Mouse (Mus musculus) forelimb bud, embryonic 11.5 days (tissue): ENCODE data around the gene BC029722.

Experiments used
- DNase-seq: peaks from one replicate; pipeline ENCODE4 v3.0.0-alpha.2; 2012; ENCODE audit warnings: low read depth, low spot score

Gene BC029722

DNA sequence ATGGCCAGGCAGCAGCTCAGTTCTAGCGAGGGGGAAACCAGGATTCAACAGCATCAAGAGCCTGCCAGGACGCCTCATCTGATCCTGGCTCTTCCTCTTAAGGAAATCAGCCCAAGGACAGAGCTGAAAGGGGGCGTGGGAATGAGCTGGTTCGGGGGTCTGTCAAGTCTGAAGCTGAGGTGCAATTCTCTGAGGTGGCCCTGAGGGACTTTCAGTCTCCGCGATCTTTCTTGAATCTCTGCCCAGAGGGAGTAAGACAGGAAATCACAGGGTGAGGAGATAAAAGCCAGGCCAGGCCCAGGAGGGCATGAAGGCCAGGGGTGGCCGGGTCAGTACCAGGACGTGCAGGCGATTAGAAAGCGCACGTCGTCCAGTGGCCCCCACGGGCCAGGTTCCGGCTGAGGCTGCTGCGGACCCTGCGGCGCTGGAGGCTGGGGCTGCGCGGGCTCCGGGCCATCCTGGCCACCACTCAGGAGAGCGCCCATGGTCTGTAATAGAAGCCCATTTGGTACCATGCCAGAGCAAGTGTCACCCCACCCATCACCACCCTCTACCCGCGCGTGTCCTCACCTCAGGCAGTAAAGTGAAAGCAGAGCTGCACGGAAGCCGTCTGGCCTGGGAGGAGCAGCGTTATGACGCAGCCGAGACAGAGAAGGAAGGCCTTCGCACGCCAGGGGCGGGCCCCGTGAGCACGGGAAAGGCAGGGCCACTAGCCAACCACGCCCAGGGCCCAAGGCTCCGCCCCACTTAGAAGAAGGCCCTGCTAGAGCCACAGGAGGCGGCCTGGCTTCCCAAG is 432 bp downstream of the BC029722 start:
- DNase-seq = peak; percentile 82

DNA sequence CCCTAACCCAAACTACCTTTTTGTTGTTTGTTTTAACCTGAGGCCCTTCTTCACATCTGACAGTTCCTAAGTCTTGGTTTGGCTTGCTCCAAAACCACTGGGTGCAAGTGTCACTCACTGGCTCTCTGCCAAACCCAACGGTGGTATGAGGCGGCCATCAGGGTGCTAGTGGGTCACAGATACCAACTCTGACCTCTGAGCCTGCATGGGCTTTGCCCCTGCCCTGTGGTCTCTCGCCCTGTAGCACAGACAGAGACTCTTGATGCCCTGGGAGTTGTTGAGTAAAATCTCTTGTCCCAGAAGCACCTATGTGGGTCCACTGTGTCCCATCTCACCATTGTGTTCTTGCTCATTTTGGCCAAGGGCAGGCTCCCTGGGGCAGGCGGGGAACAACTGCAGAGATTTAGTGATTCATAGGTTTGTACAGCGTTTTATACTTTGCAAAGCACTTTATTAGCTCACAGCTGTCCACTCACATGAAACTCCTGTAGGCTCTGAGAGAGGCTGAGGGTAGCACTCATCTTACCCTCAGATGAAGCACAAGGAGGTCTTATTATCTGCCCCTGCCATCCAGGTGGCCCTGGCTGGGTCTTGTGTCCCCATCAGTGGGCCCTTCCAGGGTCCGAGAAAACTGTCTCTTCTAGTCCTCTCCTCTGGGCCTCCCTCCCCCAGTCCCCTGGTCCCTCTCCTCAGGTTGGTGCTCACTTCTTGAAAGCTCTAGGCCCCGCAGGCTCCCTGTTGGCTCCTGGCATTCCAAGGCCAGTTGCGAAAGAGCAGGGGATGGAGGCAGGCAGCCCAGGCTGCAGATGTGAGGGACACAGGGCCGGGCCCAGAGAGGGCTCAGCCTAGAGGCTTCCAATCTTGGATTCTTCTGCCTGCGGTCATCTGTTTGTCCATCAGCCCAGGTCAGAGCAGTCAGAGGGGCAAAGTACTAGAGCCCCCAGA is 1.7 kb downstream of the BC029722 start:
- DNase-seq = no peak

DNA sequence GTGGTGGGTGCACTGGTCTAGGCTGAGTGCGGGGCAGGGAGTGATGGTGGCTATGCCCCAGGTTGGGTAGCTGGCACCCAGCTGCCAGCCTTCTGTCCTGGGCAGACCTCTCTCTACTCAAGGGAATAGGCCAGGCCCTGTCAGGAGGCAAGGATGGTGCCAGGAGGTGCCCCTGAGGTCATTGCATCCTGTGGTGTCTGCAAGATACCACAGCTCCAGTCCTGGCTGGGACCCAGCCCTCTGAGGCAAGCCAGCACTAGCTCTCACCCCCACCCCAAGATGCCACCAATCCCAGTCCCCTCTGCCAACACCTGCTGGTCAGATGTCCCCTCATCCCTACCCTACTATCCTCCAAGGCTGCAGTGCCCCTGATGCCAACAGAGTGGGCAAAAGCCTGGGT is 3.0 kb downstream of the BC029722 start:
- DNase-seq = no peak

DNA sequence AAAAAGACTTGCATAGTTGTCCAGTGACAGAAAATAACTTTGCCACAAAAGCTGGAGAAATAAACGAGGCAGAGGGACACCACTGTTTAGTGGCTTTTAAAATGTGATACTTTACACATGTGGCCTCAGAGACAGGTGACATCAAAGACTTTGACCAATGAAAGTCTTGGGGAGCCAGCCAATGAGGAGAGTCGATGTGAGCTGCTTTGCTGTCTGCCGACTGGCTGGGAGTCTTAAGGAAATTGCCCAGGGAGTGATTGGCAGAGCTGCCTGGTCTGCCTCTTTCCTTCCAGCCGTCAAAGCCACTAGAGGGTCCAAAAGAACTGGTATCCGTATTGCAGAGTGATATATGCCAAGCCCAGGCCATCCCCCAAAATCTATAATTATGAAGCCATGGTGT is 4.4 kb downstream of the BC029722 start:
- DNase-seq = no peak

DNA sequence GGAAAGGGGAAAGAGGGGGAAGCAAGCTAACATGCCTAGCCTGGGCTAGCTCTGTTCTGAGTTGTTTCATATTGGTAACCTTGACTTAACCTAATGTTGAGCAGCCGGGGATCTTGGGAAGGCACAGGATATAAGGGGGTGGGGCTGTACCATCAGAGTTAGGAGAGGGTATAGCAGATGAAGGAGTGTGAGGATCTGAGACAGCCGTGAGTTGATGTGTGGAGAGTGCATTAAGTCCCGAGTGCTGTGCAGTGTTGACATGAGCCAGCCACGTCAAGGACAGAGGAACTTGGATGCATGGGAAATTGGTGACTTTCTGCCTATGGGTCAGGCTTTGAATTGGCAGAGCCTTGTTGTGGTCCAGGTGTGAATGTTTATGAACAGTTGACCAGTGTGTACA is 6.6 kb downstream of the BC029722 start:
- no peak for DNase-seq

DNA sequence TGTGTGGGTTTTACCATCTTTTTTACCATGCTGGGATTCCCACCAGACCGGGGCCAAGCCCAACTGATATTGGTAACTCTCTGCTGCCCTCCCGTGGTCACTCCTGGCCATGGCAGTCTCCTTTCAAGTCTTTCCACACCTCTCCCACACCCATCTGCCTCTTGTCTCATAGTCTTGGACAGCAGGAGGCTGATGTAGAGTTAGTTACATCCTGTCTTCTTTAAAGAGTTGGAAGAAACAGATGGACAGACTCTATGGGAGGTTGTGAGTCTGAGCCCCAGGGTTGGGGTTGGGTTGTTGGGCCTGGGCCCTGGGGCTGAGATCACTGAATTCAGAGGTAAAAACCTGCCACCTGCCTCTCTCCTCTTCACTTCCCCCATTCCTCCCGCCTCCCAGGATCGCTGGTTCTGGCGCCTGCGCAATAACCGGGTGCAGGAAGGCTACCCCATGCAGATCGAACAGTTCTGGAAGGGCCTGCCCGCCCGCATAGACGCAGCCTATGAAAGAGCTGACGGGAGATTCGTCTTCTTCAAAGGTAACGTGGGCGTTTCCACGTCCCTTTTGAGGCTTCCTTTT is 7.3 kb downstream of the BC029722 start:
- DNase-seq = peak; percentile 74

DNA sequence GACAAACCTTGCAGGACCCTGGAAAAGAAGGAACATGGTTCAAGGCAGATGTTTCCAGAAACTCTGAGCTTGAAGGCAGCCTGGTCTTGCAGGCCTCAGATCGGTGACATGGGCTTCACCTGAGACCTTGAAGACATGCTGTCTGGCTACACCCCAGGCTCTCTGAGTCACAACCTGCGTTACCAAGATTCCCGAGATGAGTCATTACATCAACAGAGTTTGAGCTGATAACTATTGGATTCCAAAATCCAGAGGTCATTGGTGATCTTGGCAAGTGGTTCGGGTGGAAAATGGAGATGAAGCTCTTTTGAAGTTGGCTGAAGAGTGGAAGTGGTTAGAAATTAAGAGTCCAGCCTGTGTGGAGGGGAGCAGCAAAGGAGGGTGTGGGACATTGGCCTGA is 9.6 kb downstream of the BC029722 start:
- no peak for DNase-seq

DNA sequence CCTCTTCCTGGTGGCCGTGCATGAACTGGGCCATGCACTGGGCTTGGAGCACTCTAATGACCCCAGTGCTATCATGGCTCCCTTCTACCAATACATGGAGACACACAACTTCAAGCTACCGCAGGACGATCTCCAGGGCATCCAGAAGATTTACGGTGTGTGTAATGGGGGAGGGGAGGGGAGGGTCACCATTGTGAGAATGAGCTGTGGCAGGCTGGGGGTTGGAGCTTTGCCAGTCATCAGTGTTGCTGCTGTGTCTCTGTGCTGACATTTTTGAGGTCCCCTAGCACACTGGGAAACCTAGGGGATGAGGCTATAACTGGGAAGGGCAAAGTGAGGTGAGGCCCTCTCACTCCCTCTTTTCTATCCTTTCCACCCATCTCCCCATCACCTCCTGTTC is 11.8 kb downstream of the BC029722 start:
- no peak for DNase-seq

DNA sequence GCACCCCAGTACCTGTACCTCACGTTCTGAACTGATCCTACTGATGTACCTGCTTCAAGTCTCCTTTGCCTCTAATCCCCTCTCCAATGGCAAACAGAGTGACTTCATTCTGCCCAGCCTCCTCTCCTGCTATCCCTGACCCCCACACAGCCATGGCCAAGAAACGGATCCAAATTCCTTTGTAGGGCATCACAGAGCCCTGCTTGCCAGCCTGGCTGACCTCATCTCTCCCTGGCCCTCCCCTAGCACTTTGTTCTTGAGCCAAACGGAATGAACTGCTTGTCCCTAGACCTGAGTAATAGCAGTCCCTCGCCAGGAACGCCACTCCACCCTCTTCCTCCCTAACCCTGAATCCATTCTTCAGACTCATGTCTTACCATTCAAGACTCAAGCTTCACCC is 12.7 kb downstream of the BC029722 start:
- DNase-seq = no peak

DNA sequence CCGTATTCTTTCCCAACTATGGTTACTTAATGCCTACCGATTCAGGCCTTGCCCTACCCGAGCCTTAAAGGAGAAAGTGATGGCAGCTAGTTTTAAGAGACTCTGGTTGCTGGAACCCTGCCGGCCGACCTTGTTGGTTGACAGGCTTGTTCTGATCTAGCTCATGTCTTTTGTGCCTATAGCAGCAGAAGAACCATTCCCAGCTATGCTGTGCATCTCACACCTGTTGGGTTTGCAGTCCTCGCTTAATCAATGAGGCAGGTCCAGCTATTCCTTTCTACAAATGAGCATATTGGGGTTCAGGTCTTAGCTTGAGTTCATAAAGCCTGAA is 13.3 kb downstream of the BC029722 start:
- DNase-seq = no peak

DNA sequence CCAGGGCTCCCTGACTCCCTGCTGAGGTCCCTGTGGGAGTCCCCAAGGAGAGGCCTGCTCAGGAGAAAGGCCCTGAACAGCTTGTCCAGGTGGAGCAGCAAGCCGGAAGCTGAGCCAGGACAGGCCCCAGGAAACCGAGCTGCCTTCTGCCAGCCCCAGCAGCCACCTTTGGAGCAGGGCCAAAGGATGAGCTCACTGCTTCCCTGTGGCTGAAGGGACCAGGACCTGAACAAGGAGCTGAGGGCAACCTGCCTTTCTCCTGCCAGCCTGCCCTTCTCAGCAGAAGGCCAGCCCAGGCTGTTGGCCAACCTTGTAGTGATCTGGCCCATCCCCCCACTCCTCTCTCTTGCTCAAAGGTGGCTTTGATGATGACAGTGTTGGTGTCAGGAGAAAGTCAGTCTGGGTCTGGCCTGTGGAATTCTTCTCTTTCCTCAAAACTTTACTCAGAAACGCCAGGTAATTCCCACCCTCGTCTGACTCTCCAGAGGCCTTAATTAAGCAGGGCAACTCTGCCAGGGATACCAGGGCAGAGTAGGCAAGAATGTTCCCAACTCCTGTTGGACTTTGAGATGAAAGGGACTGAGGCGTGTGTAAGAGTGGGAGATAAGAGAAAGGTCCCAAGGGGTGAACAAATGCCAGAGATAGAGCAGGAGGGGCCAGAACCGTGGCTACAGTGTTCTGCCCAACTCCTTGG is 13.8 kb downstream of the BC029722 start:
- no peak for DNase-seq

DNA sequence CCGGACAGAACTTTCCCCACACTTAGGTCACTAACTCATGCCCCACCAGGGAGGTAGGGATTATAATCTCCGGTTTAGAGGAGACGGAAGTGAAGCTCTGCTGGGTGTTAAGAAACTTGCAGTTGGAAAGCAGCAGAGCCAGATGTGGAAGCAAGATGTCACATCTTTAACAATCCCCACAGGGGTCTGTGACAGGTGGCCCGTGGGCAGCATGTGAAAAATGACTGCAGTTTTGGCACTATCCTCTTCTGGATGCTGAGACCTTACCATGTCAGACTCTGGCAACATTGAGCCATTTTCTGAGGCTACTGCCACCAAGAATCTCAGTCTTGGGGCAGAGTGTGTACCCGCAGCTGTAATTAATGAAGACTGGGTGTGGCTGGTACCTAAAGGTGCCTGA is 15.2 kb downstream of the BC029722 start:
- DNase-seq = no peak

DNA sequence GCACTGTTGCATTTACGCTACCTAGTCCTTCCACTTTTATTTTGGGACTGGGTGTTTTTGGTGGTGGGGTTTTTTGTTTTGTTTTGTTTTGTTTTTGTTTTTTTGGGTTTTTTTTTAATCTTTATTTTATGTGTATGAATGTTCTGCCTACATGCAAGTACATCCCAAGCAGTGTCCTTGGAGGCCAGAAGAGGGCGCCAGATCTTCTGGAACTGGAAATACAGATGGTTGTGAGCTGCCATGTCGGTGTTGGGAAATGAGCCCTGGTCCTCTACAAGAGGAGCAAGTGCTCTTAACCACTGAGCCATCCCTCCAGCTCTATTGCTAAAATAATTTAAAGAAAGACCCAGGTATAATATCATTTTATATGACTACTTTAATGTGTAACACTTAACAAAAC is 16.5 kb downstream of the BC029722 start:
- no peak for DNase-seq

DNA sequence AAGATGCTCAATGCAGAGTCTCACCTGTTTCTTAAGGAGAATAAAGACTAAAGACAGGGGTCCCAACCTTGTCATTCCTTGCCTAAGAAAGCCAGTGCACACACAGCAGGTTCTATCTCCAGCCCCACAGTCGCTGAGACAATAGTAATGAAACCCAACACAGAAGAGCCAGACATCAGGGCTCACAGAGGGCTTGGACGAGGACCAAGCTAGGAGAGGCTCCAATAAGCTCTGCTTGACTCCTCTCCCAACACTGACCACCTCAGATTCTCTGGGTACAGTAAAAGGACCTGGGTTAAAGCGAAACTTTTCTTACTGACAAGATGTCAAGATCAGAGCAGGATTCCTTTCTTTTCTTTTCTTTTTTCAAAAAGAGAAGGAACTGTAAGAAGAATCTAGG is 20.6 kb downstream of the BC029722 start:
- DNase-seq = no peak

DNA sequence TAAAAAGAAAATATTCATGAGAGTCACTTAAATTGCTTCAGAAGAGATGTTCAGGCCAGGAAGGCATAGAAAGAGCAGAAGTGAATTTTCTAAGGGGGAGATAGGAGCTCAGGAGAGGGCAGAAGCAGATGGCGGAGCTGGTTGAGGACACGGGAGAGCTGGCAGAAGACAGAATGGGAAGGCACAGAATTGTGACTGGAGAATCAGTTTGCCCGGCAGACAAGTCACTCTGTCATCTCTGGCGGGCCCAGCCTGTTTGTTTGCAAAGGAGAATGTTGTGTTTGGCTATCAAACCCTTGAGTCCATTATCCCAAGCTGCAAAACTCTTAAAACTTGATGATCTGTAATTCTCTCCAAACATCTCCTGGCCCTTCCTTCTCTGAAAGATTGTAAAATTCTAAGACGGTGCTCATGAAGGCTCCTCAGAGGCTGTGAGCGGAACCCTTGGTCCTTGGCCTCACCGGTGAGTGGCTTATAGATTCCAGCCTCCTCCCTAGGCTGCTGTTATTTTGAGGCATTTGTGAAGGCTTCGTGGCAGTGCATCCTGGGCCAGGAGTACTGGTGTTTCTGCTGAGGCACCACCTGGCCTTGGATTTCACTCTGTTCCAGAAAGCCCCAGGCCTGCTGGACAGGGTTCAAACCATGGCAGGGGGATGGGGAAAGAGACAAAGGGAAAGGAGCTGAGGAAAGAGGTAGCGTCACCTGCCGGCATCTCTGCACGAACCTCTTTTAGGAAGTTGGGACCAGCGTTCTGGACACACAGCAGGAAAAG is 24.4 kb downstream of the BC029722 start:
- no peak for DNase-seq

DNA sequence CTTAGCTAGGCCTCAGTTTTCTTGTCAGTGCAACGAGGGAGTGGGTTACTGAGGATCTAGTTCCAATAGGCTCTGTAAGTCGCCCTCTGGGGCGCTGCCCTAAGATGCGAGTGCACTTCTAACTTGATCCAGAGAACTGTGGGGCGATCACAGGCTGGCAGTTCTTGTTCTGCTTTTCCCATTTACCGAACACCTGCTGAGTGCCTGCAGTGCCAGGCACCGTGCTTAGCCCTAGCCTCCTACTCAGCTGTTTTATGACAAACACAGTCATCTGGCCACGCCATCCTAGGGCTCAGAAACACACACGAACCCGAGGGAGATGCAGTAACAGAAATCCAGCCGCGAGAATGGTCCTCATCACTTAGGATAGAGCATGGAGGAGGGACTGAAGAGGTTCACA is 26.3 kb downstream of the BC029722 start:
- DNase-seq = no peak

DNA sequence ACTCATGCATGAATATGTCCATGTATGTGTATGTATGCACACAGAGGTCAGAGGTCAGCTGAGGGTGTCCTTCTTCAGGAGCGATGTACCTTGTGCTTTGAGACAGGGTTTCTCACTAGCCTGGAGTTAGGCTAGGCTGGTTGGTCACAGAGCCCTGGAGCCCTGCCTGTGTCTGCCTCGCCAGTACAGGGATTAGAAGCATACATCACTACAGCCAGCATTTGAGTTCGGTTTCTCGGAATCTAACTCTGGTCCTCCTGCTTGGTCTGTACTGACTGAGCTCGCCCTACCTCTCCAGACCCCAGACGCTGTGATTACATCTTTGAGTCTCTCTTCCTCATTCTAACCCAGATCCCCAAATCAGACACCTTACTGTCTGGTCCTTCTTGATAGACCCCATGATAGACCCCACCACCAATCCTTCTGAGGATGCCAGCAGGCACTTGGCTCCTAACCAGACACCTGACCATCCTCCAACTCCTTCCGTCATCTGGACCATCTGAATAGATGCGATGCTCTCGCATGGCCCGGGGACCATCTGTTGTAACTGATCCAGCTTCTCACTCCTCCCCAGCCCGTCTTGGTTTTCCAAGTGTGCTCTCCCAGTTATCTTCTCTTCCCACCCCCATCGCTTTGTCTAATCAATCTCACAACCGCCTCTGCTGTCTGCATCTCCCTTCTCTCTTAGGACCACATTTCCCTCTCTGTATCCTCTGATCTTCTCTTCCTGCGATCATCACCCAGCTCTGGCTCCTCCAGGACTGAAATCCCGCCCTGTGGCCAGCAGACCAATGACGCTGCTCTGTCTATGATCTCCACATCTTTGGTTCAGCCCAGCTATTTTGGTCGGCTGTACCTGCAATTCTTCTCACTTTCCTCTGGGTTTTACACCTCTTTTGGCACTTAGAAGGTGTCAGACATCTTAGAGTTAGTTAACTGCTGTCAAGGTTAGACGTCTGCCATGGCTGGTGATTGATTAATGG is 31.0 kb downstream of the BC029722 start:
- no peak for DNase-seq

DNA sequence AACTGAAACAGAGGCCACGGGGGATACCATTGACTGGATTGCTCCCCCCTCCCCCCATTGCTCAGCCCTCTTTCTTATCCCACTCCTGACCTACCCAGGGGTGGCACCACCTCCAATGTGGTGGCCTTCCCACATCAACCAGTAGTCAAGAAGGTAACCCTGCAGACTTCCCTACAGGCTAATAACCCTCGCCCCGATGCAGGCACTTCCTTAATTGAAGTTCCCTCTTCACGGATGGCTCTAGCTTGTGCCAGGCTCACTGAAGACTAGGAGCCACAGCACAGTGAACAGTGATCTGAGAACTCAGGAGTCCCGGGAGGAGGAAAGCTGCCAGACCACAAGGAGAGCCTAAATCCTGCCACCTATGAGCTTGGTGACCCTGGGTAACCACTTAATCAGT is 32.3 kb downstream of the BC029722 start:
- no peak for DNase-seq

DNA sequence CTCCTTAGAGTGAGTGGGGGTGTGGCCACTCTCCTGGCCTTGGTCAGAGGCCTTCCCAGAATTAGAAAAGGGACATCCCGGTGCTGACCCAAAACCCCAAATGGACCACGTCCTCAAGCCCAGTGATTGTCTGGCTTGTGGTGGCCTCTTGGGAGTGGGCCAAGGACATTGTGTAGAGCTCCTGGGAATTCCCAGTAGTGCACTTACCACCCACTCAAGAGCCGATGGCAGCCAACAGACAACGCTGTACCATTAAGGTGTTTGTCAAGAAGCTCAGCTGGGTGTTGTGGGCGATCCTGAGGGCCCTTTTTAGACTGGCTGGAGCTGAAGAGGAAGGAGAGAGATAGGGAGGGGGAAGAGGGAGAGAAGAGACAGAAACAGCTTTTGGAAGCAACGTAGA is 34.7 kb downstream of the BC029722 start:
- no peak for DNase-seq

DNA sequence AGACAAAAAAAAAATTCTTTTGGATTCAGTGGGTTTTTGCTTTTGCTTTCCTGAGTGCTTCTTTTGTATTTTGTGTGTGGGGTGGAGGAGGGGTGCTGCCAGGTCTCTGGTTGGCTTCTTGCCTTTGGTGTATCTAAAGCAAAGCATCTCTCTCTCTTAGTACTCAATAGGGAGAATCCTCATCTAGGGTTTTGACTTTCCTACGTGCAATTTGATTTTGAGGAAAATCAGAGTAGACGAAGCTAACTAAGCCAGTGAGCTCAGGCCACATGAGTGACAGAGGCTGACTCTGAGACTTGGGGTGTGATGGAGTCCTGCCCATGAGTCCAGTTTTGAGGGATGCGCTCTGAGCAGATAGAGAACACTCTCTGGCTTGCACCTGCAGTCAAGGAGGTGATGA is 39.7 kb downstream of the BC029722 start:
- no peak for DNase-seq
